In the genomic region with DNA sequence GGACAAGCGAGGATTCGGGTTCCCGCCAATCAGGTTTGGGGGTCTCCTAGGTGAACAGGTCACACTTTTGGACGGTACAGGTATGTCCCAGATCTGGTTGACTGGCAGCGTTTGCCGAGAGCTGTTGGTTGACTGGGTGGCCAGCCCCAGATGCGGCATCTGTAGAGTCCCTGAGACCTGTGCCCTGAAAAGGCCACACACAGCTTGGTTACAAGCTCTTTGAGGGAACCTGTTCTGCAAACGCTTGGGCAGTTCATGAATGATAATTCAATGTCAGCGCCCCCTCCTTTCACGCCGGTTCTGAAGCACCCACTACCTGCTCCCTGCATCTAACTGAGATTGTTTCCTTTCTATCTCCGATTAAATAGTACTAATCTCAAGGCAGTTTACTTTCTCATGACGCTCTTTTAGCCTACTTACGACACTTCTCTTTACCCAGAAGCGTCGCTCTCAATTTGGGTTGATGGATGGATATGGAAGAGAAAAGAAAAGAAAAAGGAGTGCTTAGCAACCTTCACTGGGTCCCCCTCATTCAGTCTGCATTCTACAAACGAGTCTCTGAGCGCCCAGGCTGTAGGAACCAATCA, we compare ENCODE assay signal across 8 mouse cellular contexts. TPM values are rescaled to one million over a fixed set of nuclear protein-coding genes. Genes with fewer than 3 reads are reported as not detected.
DNase-seq lines count a peak whose midpoint lies in the region; ATAC-seq and TF ChIP-seq lines count a peak whose summit lies in the region.

No protein-coding gene starts in this region.

- H3K36me3 ChIP-seq in E14TG2a.4 (ENCODE audit: insufficient read depth, low read length) (no peaks in the 10 kb centered on the region), myocyte (ENCODE audit: control insufficient read depth, insufficient read depth) (no peaks in the 10 kb centered on the region)
- no peaks in the 10 kb centered on the region for H3K36me3 ChIP-seq in embryonic facial prominence, embryonic 15.5 days
- no peaks in the 10 kb centered on the region for H3K36me3 ChIP-seq in limb, embryonic 12.5 days

- no peak for DNase-seq in gastrocnemius, adult 2 months
- DNase-seq in gastrocnemius, postnatal 4 days (ENCODE audit: low spot score in 2 of 2): no peak
- DNase-seq in thymus, postnatal 4 days: no peak
- no peak for DNase-seq in right cerebral cortex, postnatal 25 days

- H3K27me3 ChIP-seq in E14TG2a.4 (ENCODE audit: insufficient read depth, low read length) (peaks cover 3% of the 10 kb centered on the region; the same call in 1 of the 2 replicates), myocyte (ENCODE audit: control insufficient read depth, insufficient read depth, insufficient read length) (no peaks in the 10 kb centered on the region)
- H3K27me3 ChIP-seq in embryonic facial prominence, embryonic 15.5 days: no peaks in the 10 kb centered on the region
- H3K27me3 ChIP-seq in limb, embryonic 12.5 days: peaks cover 18% of the 10 kb centered on the region; the same call in 1 of the 2 replicates

- intact Hi-C loops in gastrocnemius, adult 2 months (cut with DNase I): loop anchor here (5.0 kb wide), 1 partner anchor 42 kb away; the partner anchor contains the start of gene Tgds

- no peak for TF ChIP-seq POLR2A in myocyte (IDR thresholded peaks at IDR 0.05; ENCODE audit: insufficient read length, low read depth)

- 1% methylated on average over 18 of the region's 18 CpGs for WGBS in embryonic facial prominence, embryonic 15.5 days
- WGBS in limb, embryonic 12.5 days: 2% methylated on average over 18 of the region's 18 CpGs

- H3K4me3 ChIP-seq in gastrocnemius, adult 2 months: peak overlapping the region; percentile 95
- peak overlapping the region; percentile 89 for H3K4me3 ChIP-seq in E14TG2a.4 (replicated peaks; ENCODE audit: low read length)
- H3K4me3 ChIP-seq in embryonic facial prominence, embryonic 15.5 days (replicated peaks): peak overlapping the region; percentile 78
- peak overlapping the region; percentile 58 for H3K4me3 ChIP-seq in limb, embryonic 12.5 days (replicated peaks)
- H3K4me3 ChIP-seq in myocyte: peak overlapping the region; percentile 83

- peak overlapping the region; percentile 16 for H3ac ChIP-seq in myocyte (ENCODE audit: control insufficient read depth, insufficient read length)

- no peaks in the 10 kb centered on the region for H3K79me2 ChIP-seq in myocyte (ENCODE audit: control insufficient read depth, insufficient read depth)

- peak overlapping the region; percentile 57 for H3K9ac ChIP-seq in embryonic facial prominence, embryonic 15.5 days
- peak overlapping the region; percentile 50 for H3K9ac ChIP-seq in limb, embryonic 12.5 days (replicated peaks)

- no peak for TF ChIP-seq CTCF in gastrocnemius, adult 2 months (IDR thresholded peaks at IDR 0.05)
- no peak for TF ChIP-seq CTCF in E14TG2a.4 (conservative IDR thresholded peaks at IDR 0.05; ENCODE audit: low read length)

- peak overlapping the region; percentile 68 for H3K4me2 ChIP-seq in embryonic facial prominence, embryonic 15.5 days (replicated peaks)
- H3K4me2 ChIP-seq in limb, embryonic 12.5 days: peak overlapping the region; percentile 64
- H3K4me2 ChIP-seq in myocyte (ENCODE audit: low read depth): peak overlapping the region; percentile 88

- H3K9me3 ChIP-seq in E14TG2a.4 (ENCODE audit: low read length): no peaks in the 10 kb centered on the region
- no peaks in the 10 kb centered on the region for H3K9me3 ChIP-seq in embryonic facial prominence, embryonic 15.5 days (replicated peaks)
- H3K9me3 ChIP-seq in limb, embryonic 12.5 days: no peaks in the 10 kb centered on the region

- H3K4me1 ChIP-seq in E14TG2a.4 (replicated peaks; ENCODE audit: low read depth, low read length): peaks cover 28% of the 10 kb centered on the region
- 0 out of 2 replicates have a peak, but pooled peaks cover 3% of the 10 kb centered on the region for H3K4me1 ChIP-seq in embryonic facial prominence, embryonic 15.5 days
- no peaks in the 10 kb centered on the region for H3K4me1 ChIP-seq in limb, embryonic 12.5 days (replicated peaks)

- H3K27ac ChIP-seq in gastrocnemius, adult 2 months: peak overlapping the region; percentile 90
- H3K27ac ChIP-seq in embryonic facial prominence, embryonic 15.5 days (replicated peaks): peak overlapping the region; percentile 88
- H3K27ac ChIP-seq in limb, embryonic 12.5 days: no peak overlapping the region

- ATAC-seq in embryonic facial prominence, embryonic 15.5 days (ENCODE audit: insufficient number of reproducible peaks, low FRiP score, low TSS enrichment, low read depth): 0 out of 2 replicates have a peak, but pooled peaks have one; percentile 30
- peak; percentile 69; the same call in 1 of the 2 replicates for ATAC-seq in limb, embryonic 12.5 days (ENCODE audit: insufficient number of reproducible peaks, insufficient read depth, low FRiP score, low TSS enrichment, low read depth)

TF ChIP-seq in myocyte, 11 proteins besides CTCF, POLR2A, EP300 and RAD21:
- no peak for TF ChIP-seq E2F4 (IDR thresholded peaks at IDR 0.05; ENCODE audit: insufficient read depth)
- TF ChIP-seq TCF12 (IDR thresholded peaks at IDR 0.05; ENCODE audit: insufficient read depth, poor library complexity, severe bottlenecking): no peak
- no peak for TF ChIP-seq MAX (IDR thresholded peaks at IDR 0.05; ENCODE audit: low read depth)
- TF ChIP-seq SRF (IDR thresholded peaks at IDR 0.05; ENCODE audit: control insufficient read depth, insufficient read length, low read depth): no peak
- TF ChIP-seq TCF3 (IDR thresholded peaks at IDR 0.05; ENCODE audit: insufficient read length, low read depth): no peak
- no peak for TF ChIP-seq CEBPB (IDR thresholded peaks at IDR 0.05; ENCODE audit: insufficient read depth, poor library complexity, severe bottlenecking)
- no peak for TF ChIP-seq MYOD1 (IDR thresholded peaks at IDR 0.05; ENCODE audit: control insufficient read depth in 1 of 3, insufficient read length in 2 of 3, low read depth in 2 of 3)
- no peak for TF ChIP-seq USF1 (IDR thresholded peaks at IDR 0.05; ENCODE audit: low read depth)
- no peak for TF ChIP-seq MYOG (IDR thresholded peaks at IDR 0.05; ENCODE audit: control insufficient read depth in 1 of 3, insufficient read depth in 1 of 3, insufficient read length in 2 of 3, low read depth in 2 of 3)
- no peak for TF ChIP-seq REST (IDR thresholded peaks at IDR 0.05; ENCODE audit: insufficient read depth, insufficient read length)
- TF ChIP-seq POLR2AphosphoS2 (IDR thresholded peaks at IDR 0.05; ENCODE audit: insufficient read length, low read depth): no peak

RNA-seq across cellular contexts. Expression of gene Dct, which starts 37.9 kb away (rescaled TPM):
- under 1 TPM; 0.56 to 0.59 TPM for total RNA-seq in gastrocnemius, adult 2 months (2021)
- total RNA-seq in gastrocnemius, postnatal 4 days (2021): 1 to 10 TPM; 2.6 to 3.5 TPM
- 26.0 and 30.3 TPM in 2 replicates for polyA plus RNA-seq in embryonic facial prominence, embryonic 15.5 days (2015; fragmentation: Nextera tagmentation; extraction: Ambion mirVana)
- polyA plus RNA-seq in limb, embryonic 12.5 days (2016; fragmentation: Nextera tagmentation; extraction: Ambion mirVana): 1.6 and 1.7 TPM in 2 replicates
- polyA plus RNA-seq in myocyte (2012; fragmentation: generic; extraction: Trizol): 0.01 TPM

RNA-seq across cellular contexts. Expression of gene Tgds, which starts 42.7 kb away (rescaled TPM):
- 1 to 10 TPM; 5.0 to 7.9 TPM for total RNA-seq in gastrocnemius, adult 2 months (2021)
- 10 to 100 TPM; 14.1 to 15.6 TPM for total RNA-seq in gastrocnemius, postnatal 4 days (2021)
- 32.8 and 34.0 TPM in 2 replicates for polyA plus RNA-seq in embryonic facial prominence, embryonic 15.5 days (2015; fragmentation: Nextera tagmentation; extraction: Ambion mirVana)
- 36.7 and 36.9 TPM in 2 replicates for polyA plus RNA-seq in limb, embryonic 12.5 days (2016; fragmentation: Nextera tagmentation; extraction: Ambion mirVana)
- polyA plus RNA-seq in myocyte (2012; fragmentation: generic; extraction: Trizol): 10.0 TPM

RNA-seq across cellular contexts. Expression of gene Gpr180, which starts 47.1 kb away (rescaled TPM):
- 10 to 100 TPM; 29.3 to 32.8 TPM for total RNA-seq in gastrocnemius, adult 2 months (2021)
- total RNA-seq in gastrocnemius, postnatal 4 days (2021): 10 to 100 TPM; 38.9 to 41.0 TPM
- polyA plus RNA-seq in embryonic facial prominence, embryonic 15.5 days (2015; fragmentation: Nextera tagmentation; extraction: Ambion mirVana): 70.7 and 78.0 TPM in 2 replicates
- 53.3 and 54.2 TPM in 2 replicates for polyA plus RNA-seq in limb, embryonic 12.5 days (2016; fragmentation: Nextera tagmentation; extraction: Ambion mirVana)
- polyA plus RNA-seq in myocyte (2012; fragmentation: generic; extraction: Trizol): 15.8 TPM

Comparison
In these comparisons a context has a peak if more than half of its experiments do, and no peak if none do; other contexts are left out.
1. RNA of gene Dct, which starts 37.9 kb away (polyA plus RNA-seq): 26.0 to 30.3 TPM in embryonic facial prominence, embryonic 15.5 days; 1.6 to 1.7 TPM in limb, embryonic 12.5 days and 0.01 TPM in myocyte (single experiment); every median in the first group is over 10 times any median in the second.
2. Peak in every context shown above with its lines, with median percentiles within 50 percentile points of each other: H3K4me3 ChIP-seq and H3K4me2 ChIP-seq.